Mouse (Mus musculus): ENCODE measurements around the gene Trim72.

The Trim72 gene

DNA sequence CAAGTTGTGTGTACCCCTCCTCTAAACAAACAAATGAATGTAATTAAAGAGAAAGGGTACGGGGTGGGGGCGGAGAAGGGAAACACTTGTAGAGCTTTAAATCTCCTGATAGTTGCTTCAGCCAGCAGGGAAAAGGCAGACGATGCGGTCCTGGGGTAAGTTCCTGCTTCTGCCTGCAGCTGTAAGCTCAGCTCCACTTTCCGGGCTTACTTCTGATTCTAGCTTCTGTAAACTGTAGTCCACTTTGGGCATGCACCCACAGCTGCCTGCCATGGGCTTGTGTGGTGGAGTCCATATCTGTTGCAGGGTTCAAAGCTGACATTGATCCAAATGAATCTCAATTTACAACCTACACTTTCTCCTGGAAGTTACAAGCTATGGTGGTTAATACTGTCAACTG lies 49.3 kb downstream of the Trim72 start:
- in situ Hi-C loops (cut with MboI, MseI): no loop called here

DNA sequence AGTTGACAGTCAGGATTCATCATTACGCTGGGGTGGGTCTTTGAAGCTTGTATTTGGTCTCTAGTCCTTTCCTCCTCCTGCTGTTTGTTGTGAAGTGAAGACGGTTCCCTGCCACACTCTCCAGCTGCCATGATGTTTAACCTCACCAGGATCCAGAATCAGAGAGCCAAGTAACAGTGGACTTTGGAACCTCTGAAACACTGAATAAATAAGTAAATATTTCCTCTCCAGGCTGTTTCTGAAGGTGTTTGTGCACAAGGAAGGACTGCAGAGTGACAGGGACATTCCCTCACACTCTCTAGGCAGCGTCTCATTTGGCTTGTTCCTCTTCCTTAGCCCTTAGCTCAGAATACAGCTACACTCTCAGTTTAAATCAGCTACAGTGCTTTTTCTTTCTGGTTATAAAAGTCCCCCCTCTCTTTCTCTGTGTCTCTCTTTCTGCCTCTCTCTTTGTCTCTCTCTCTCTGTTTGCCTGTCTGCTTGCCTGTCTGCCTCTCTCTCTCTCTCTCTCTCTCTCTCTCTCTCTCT lies 53.2 kb downstream of the Trim72 start:
- in situ Hi-C loops (cut with MboI, MseI): loop anchor here (5.0 kb wide), 1 partner anchor 40 kb away; no protein-coding TSS in a partner anchor

DNA sequence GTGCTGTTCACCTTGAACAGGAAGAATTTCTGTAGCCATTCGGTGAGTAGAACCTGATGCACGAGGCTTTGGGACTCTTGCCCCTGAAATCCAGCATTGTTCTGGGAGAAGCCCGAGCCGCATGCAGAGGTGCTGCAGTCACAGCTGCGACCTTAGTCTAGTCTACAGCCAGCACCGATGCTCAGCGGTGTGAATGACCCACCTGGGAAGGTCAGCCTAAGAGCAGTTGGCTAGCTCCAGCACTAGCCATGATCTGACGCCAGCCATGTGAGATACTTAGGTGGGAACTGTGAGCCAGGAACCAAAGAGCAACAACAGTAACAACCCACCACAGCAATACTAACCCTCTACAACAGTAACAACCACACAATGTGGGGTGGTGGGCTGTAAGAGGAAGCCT lies 54.1 kb downstream of the Trim72 start:
- in situ Hi-C loops (cut with MboI, MseI): loop anchor here (5.0 kb wide), 1 partner anchor 41 kb away; no protein-coding TSS in a partner anchor

DNA sequence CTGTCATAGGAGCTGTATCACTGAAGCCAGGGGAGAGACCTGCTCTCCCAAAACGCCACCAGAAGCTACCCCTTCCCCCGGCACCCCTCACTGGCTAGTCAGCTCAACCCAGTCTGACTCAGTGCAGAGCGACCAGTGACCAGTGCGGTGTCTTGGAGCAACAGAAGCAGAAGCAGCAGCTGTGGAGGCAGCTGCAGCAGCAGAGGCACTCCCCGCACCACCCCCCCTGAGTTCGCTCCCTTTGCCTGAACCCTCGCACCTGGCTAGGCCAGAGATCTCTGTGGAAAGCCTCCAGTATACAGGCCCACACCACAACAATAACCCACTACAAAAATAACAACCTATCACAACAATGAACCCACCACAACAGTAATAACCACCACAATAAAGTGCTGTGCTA lies 54.8 kb downstream of the Trim72 start:
- in situ Hi-C loops (cut with MboI, MseI): loop anchor here (5.0 kb wide), 1 partner anchor 41 kb away; no protein-coding TSS in a partner anchor

DNA sequence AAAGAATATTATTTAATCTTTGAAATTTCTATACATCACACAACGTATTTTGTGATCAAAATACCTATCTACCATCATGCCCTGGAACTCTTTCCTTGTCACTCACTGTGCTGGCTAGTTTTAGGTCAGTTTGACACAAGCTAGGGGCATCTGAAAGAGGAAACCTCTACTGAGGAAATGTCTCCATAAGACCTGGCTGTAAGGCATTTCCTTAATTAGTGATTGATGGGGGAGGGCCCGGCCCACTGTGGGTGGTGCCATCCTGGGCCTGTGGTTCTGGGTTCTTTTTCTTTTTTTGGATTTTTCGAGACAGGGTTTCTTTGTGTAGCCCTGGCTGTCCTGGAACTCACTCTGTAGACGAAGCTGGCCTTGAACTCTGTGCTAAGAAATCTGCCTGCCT lies 55.3 kb downstream of the Trim72 start:
- in situ Hi-C loops (cut with MboI, MseI): loop anchor here (5.0 kb wide), 1 partner anchor 42 kb away; no protein-coding TSS in a partner anchor
